Mouse (Mus musculus) lung, adult 18-20 months (tissue): ENCODE measurements around the gene Ikzf3.

Experiments used
- DNase-seq, 2 experiments: peaks; one replicate each; pipeline ENCODE4 v3.0.0; 2022; ENCODE audit warnings: mixed read lengths in 2 of 2

Ikzf3 gene

DNA sequence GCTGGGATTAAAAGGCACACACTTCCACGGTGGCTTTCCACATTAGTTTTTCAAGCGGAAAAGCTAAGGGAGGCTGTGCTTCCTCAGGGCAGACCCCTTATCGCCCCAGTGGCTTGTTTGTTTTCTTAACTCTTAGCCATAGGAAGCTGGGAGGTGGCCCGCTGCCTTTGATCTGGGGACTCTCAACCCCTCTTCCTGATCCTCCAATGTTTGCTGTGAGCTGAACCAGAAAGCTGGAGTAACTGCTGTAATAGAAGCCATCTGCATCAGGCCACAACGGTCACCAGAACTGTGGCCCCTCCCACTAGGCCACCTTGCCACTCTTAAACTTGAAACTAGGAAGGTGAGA lies 99.6 kb downstream of the Ikzf3 start, which contains the start of gene Grb7:
Gene Grb7, plus strand, starts transcription at position 182 of the 349 bp plus-strand sequence.
- DNase-seq: peak in 1 of 2 experiments; percentile 26

DNA sequence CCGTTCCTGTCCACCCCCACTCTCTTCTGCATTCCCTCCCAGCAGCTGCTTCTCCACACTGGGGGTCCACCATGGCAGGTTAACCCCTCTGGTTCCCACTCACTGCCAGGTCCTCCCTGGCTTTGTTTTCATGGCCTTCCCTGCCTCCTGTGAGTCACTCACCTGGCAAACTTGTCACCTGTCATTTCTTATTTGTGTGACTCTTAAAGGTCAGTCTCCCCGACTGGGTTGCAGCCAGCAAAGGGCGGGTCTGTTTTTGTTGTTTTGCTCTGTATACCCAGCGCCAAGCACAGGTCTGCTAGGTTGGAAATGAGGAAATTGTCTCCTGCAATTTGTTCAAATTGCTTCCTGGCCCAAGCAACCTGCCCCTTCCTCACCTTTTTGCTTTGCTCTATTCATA lies 100.2 kb downstream of the Ikzf3 start:
- DNase-seq: peak; percentile 52 to 68

DNA sequence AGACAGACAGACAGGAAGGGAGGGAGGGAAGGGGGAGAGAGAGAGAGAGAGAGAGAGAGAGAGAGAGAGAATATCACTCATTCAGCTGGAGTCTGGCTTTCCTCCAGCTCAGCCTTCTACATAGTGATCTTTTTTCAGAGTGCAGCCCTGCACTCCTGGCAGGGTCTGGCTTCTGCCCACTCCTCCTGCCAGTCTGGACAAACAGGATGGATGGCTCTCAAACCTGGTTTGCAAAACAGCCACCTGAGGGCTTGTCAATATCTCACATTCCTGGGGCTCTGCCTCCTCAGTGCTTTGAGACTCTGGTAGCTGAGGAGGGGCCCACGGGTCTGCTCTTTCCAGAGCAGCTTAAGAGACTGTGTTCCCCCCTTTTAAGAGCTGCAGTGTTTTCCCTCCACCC lies 100.6 kb downstream of the Ikzf3 start:
- peak; percentile 60 to 66 for DNase-seq

DNA sequence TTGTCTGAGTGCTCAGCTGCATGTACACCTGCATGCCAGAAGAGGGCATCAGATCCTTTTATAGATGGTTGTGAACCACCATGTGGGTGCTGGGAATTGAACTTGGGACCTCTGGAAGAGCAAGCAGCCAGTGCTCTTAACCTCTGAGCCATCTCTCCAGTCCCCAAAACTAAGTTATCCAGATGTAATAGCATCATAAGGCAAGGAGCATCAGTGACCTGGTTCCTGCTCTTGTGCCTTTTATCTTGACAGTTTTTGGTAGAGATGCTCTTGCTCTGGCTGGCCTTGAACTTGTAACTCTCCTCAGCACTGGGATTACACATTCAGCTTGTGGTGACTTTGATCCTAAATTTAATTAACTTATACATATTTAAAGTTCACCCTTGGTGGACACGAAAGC lies 102.1 kb downstream of the Ikzf3 start:
- DNase-seq: no peak

DNA sequence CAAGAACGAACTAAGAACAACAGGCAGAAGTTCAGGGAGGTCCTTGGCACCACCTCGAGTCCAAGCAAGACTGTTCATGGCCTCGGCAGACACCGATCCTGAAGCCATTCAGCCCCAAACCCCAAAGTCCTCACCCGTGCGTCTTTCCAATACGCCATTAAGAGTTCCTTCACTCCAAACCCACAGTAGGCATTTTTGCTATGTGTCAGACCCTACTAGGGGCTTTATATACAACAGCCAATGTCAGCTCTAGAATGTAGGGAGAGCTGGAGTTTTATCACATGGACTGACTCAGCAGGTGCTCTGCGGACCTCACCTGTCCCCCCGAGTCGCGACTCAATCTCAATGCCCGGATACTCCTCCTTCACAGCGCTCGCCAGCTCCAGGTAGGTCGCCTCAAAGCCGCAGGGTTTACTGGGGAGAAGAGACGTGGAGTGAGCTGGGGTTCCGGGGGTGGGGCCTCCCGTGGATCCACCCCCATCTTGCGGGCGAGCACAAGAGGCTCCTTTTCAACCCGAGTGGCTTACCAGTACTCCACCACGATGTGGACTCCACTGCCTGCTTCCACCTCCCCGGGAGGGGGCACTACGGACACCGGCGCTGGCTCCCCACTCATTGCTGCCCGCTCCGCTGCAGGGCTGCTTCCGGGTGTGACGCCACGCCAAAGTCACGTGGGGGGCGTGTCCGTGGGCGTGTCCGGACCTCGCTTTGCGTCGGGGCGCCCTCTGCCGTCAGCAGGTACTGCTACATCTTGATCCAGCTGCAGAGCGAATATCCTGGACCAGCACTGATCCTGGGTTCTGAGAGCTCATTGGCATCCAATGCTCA lies 107.3 kb downstream of the Ikzf3 start, which contains the start of gene Mien1:
Gene Mien1, minus strand, starts transcription at position 661 of the 828 bp plus-strand sequence.
- DNase-seq: peak; percentile 92 to 94

DNA sequence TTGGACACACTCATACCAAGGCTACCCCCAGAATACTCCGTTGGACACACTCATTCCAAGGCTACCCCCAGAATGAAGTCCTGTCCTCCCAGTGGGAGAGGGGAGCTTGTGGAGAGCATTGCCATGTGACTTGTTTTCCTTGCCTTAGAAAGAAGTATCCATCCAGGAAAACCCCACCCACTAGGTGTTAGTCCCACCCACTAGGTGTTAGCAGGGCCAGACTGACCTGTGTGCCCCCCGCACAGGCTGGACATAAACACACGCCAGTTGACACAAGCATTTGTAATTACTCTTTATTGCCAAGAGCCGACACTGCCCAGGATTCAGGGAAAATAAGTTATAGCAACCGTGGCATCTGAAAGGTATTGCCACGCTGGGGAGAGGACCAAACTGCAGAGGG lies 108.4 kb downstream of the Ikzf3 start:
- no peak for DNase-seq

DNA sequence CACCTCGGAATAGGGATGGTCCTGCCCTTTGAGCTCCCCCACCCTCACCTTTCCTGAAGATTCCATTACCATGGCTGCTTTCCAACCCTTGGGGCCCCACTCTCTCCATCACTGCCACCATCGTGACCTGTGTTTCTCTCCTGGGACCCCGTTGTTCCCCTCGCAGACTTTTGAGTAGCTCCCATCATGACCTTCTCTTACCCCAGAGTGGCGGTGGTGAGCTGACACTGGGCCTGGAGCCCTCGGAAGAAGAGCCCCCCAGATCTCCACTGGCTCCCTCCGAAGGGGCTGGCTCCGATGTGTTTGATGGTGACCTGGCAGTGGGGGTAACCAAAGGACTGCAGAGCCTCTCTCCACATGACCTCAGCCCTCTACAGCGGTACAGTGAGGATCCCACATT lies 110.1 kb downstream of the Ikzf3 start:
- no peak for DNase-seq

DNA sequence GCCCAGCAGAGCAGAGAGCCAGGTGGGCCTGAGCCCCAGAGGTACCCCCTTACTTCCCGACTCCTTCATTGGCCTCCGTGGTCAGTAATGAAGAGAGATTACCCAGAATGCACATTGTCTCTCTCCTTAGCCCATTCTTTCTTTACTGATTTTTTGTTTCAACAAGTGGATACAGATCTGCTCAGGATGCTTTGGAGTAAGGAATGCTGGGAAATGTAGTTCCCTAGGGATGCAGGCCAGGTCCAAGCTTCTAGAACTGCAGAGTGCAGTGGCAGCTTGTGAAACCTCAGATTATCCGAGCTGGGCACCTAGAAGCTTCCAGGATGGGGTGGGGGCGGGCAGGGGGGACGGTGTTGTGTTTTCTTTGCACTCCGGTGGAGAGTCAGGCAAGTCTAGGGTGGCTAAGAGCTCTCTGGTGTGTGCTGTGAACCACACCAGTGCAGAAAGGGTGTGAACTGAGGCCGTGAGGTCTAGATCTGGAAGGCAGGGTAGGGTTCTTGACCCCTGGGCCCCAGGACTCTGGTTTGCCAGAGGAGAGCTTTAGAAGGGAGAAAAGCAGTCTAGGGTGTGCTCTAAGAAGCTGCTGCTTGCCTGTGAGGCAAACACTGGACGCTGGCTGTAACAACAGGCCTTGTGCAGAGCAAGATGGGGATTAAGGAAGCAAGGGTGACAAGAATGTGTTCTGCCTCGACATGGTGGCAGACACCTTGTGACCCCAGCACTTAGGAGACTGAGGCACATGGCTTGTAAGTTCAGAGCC lies 113.9 kb downstream of the Ikzf3 start:
- DNase-seq: no peak

DNA sequence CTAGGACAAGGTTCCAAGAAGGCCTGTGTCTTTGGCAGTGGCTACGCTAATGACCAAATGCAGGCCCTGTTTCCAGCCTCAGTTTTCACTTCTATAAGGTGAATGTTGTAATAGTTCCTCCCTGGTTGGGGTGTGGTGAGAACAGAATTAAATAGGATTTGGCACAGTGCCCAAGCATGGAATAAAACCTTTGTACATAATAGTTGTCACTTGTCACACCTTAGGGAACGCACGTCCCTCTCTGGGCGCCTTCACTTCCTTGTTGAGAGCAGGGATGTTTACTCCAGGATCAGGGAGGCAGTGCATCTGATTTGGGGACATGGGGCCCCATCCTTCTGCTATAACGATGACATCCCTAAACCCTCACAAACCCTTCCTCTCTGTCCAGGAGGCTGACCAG lies 117.4 kb downstream of the Ikzf3 start:
- no peak for DNase-seq

DNA sequence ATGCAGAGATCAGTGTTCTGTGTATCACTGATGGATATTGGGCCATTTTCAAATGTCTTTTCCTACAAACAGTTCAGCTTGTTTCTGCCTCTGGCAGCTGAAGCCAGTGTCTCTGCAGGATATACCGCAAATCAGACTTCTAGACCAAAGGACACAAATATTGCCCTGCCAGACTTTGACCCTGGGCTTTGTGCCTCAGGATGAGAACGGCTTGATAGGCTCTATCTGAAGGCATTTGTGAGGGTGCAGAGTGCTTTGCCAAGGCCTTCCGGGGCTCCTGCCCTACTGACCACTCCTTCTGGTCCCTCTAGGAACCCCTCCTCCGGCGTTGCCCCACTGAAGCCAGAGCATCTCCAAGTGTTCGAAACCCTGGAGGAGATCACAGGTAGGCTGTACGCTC lies 119.2 kb downstream of the Ikzf3 start:
- no peak for DNase-seq

DNA sequence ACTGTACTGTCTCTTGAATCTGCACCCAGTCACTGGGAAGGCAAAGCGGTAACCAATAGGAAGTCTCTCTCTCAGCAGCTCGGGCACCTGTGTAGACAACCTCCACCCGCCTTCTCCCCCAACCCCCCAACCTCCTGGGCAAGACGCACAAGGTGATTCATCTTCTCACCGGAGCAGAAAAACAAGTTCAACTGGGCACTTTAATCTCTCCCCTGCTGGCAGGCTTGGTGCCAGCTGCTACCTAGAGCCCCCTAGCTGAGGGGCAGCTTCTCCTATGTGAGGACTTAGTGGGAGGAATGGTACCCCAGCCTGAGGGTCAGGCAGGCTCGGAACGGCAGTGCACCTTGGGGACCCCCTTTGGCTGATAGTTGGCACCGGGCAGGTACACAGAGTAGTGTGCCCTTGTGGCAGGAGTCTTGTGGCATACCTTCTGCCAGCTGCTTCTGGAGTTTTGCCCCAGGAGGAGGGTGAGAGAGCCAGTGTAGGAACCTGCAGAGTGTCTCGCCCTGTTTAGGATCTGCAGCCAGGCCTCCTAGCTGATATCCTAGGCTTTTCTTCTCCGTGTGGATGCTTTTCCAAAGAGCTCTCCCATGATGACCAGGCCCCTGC lies 126.8 kb downstream of the Ikzf3 start:
- peak; percentile 73 to 87 for DNase-seq

DNA sequence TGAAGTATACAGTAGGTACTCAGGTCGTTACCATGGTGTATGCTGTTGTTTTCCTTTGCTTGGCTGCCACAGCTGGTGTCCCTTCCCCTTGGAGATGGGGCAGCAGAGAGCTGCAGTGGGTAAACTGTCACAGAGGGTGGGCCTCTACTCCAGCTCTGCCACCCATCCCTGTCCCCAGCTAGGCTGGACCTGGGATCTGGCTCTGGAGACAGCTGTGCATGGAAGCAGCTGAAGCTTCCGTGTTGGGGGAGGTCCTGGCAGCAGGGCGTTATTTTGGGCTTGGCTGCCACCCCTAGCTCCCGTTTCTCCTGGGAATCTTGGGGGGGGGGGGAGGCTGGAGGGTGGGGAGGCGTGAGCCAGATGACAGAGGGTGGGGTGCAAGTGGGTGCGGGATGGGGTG lies 127.6 kb downstream of the Ikzf3 start:
- no peak for DNase-seq

DNA sequence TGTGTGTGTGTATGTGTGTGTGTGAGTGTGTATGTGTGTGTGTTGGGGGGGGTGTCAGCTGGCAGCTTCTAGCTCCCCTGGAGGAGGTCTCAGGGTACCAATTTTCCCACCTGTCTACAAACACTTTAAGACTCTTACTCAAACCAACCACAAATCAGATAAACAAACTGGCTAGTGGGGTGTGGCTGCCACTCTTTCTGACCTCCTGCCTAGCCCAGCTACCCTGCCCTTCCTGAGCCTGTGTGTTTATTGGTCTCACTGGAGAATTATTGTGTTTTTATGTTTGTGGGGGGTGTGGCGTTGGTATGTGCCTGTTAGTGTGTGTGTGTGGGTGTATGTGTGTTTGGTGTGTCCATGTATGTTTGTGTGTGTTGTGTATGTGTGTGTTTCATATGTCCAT lies 128.8 kb downstream of the Ikzf3 start:
- DNase-seq: peak in 1 of 2 experiments; percentile 44
